Mouse (Mus musculus) left cerebral cortex, adult 8-10 months (tissue): ENCODE results near the gene Gm11937. TPM values are rescaled to one million over a fixed set of nuclear protein-coding genes. Genes with fewer than 3 reads are reported as not detected.
"Not testable (repeated sequence)": the region's sequence is repeated elsewhere in the genome, so short reads cannot be mapped to it uniquely, and the experiment has no call there.

ENCODE experiments used
- DNase-seq, 2 experiments: peaks; one replicate each; pipeline ENCODE4 v3.0.0; 2022; ENCODE audit warnings: low spot score in 2 of 2
- total RNA-seq, 4 experiments: library from RNA; stranded (reverse); gene quantifications; 2 replicates each; pipeline ENCODE4 v1.2.4; 2022

Gene Gm11937
- total RNA-seq: not detected

DNA sequence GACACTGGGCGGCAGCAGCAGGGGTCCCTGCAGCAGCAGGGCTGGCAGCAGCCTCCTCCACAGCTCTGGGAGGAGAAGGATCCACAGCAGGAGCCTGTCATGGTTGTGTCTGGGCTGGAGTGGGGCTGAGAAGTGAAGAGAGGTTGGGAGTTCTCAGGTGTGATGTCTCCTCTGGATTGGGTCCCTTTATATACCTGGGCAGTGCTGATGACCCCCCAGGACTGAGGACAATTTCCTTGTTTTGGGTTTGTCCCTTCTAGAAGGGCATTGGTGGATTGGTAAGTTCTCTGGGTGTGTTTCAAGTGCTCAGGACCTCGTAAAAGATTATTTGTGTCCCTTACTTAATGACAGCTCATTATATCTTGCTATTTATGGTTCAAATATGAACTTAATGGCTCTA lies at the start of gene Gm11937:
Gm11937 (minus strand) TSS at position 101 of the 400 bp plus-strand sequence.
- DNase-seq: not testable (repeated sequence)

DNA sequence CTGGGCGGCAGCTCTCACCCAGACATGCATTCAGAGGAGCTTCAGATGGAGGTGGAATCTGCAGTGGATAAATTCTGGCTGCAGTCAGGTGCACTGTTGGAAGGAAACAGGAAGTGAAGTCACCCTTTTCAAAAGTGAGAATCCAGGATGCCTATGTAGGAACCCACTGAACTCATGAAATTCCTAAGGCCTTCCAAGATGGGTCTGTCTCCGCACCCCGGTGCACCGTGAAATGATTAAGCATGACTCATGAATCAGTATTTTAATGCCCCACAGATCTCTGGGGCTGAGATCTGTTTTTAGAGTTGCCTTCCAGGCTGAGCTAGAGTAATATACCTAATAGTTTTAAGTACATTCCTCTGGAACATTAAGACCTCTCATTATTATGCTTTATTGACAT lies 49.3 kb upstream of the Gm11937 start:
- no peak for DNase-seq

DNA sequence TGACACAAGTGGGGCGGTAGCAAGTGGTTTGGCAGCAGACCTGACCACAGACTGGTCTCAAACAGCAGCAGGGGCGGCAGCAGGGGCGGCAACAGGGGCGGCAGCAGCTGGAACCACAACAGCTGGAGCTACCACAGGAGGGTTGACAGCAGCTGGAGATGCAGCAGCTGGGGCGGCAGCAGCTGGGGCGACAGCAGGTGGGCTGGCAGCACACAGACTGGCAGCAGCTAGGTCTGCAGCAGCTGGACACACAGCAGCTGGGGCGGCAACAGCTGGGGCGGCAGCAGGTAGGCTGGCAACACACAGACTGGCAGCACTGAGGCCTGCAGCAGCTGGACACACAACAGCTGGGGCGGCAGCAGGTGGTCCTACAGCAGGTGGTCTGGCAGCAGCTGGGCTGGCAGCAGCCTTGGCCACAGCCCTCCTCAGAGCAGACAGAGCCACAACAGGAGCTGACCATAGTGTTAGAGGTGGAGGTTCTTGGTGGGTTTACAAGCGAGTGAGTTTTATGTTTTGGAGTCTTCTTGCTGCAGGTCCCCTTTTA lies 48.5 kb upstream of the Gm11937 start, which contains the start of gene Gm11563:
Gm11563 (minus strand) TSS at position 494 of the 544 bp plus-strand sequence.
- not testable (repeated sequence) for DNase-seq

- DNase-seq: no peak
Measured at GRCm38 (mm10) chr11:99657051-99657450, 47.1 kb upstream of the Gm11937 start.

DNA sequence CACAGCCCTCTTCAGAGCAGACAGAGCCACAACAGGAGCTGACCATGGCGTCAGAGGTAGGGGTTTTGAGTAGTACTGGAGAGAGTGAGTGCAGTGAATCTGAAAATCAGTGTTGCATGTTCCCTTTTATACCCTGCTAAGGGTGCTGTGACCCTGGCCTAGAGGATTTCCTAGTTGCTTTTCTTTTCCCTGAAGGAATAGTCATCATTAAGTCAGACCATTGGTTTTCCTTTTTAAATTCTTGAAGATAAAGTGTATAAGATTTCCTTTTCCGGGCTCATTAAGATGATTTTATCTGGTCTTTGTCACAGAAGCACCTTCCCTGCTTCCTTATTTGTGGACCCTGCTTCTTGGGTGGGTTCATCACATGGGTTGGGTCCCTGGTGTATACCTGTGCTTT lies 40.1 kb upstream of the Gm11937 start, which contains the start of gene Gm11555:
Gm11555 (minus strand) TSS at position 101 of the 400 bp plus-strand sequence.
- DNase-seq: no peak

DNA sequence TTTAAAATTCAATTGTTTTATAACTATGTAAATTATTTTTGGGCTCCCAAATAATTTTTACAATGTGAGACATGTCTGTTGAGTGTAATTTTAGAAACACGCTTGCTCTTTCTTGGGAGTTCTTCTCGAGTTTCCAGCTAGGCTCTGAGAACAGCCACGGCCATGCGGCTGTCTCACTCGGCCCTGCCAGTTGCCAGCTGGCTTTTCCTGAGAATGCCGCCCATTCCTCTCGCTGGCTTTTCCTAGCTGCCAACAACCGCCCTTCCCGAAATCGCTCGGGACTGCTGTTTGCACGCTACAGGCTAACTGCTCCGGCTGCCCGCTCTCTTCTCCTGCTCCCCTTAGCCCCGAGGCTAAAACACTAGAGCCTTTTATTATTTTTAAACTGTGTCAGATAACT lies 36.5 kb upstream of the Gm11937 start:
- DNase-seq: no peak

- DNase-seq: no peak
Measured at GRCm38 (mm10) chr11:99644351-99644750, 34.4 kb upstream of the Gm11937 start.

- not testable (repeated sequence) for DNase-seq
Measured at GRCm38 (mm10) chr11:99643635-99644139, 33.7 kb upstream of the Gm11937 start, which contains the start of gene Krtap4-7. Gene Krtap4-7 (minus strand): TSS chr11:99644089.

DNA sequence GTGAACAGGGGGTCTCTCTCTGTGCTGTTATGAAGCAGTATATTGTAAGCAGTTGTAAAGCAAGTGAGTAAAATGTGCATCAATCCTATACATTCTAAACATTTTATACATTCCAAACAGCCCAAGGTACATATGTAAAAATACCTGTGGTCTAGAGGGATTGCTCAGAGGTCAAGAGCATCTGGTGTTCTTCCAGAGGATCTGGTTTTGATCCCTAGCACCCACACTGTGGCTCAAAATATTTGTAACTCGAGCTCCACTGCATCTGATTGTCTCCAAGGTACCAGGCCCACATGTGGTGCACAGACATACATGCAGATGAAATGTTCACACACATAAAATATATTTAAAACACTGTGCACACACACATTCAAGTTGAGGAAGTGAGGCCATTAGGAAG lies 30.9 kb upstream of the Gm11937 start:
- DNase-seq: no peak

DNA sequence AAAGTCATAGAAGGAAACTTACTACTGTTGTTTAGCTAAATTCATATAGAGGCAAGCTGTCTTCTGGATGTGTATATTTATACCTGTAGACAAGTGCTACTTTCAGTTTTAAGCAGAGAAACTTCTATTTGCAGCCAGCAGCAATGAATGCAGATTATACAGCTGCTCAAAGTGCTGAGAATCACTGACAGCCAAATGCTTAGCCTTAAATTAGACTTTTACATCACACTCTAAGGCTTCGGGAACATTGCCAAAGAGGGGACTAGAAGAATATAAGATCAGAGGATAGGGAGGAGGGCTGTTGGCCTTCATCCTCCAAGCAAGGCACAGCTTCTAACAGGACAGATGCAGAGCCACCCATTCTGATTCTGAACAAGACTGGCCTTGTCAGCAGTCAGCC lies 27.1 kb upstream of the Gm11937 start:
- no peak for DNase-seq

- DNase-seq: no peak
Measured at GRCm38 (mm10) chr11:99634653-99635134, 24.7 kb upstream of the Gm11937 start, which contains the start of gene Krtap4-2. Gene Krtap4-2 (minus strand): TSS chr11:99635084.

GRCm38 (mm10) chr11:99633293-99633692 lies 23.3 kb upstream of the Gm11937 start:
- DNase-seq: peak in 1 of 2 experiments; percentile 17

DNA sequence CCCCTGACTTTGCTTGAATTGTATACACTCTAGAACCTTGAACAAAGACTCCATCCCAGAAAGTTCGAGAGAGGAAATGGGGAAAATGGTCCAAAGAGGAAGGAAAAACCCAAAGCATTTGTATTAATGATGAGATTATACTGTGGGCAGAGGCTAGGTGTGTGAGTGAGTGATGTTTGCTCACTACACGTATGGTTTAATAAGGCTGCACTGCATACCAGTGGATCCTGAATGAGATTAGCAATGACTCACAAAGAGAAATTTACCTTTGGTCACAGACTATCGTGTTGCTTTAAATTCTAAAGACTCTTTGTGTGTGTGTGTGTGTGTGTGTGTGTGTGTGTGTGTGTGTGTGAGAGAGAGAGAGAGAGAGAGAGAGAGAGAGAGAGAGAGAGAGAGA lies 20.9 kb upstream of the Gm11937 start:
- DNase-seq: no peak

GRCm38 (mm10) chr11:99628138-99628537 lies 18.1 kb upstream of the Gm11937 start, which contains the start of gene Krtap4-1:
Gene Krtap4-1 (minus strand): TSS chr11:99628238.
- DNase-seq: no peak

GRCm38 (mm10) chr11:99620335-99620734 lies 10.3 kb upstream of the Gm11937 start, which contains the start of gene Gm11562:
Gene Gm11562 (minus strand): TSS chr11:99620435.
- no peak for DNase-seq

DNA sequence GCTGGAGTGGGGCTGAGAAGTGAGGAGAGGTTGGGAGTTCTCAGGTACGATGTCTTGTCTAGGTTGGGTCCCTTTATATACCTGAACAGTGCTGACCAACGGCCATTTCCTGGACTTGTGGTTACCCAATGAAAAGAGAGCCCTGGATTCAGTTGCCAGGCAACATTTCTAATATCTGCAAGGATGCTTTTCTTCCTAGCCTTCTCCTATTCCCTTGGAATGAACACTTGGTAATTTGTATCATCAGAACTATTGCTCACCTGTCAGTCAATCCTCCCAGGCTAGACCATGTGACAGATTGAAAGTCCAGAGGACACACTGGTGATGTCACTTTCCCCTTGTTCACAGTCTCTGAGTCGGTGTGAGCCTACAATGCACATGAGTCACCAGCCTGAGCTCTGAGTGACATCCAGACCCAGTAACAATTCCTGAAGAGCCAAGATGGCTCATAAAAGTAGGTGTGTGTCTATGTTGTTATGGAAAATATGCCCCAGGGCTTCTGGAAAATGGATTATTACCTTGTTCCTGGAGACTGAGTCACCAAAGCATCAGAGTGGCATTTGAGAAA lies 4.9 kb upstream of the Gm11937 start, which contains the start of gene Krtap2-4:
Krtap2-4 (minus strand) TSS at position 51 of the 568 bp plus-strand sequence.
- no peak for DNase-seq

GRCm38 (mm10) chr11:99609126-99609525 lies 863 bp downstream of the Gm11937 start:
- DNase-seq: peak in 1 of 2 experiments; percentile 64

DNA sequence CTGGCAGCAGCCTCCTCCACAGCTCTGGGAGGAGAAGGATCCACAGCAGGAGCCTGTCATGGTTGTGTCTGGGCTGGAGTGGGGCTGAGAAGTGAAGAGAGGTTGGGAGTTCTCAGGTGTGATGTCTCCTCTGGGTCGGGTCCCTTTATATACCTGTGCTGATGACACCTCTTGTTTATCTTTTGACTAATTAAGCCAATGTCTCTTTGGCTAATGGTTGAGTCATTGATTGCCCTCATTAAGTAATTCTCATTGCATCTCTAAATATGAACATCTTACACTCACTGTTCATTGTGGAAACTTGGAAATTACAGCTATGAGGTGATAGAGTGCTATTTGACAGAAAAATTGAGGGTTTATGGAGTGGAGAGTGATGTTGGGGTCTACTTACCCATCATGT lies 6.8 kb downstream of the Gm11937 start, which contains the start of gene Gm11938:
Gm11938 (minus strand) TSS at position 101 of the 400 bp plus-strand sequence.
- DNase-seq: not testable (repeated sequence)

GRCm38 (mm10) chr11:99597742-99598141 lies 12.2 kb downstream of the Gm11937 start, which contains the start of gene Krtap9-3:
Gene Krtap9-3 (minus strand): TSS chr11:99598105.
- DNase-seq: not testable (repeated sequence)

DNA sequence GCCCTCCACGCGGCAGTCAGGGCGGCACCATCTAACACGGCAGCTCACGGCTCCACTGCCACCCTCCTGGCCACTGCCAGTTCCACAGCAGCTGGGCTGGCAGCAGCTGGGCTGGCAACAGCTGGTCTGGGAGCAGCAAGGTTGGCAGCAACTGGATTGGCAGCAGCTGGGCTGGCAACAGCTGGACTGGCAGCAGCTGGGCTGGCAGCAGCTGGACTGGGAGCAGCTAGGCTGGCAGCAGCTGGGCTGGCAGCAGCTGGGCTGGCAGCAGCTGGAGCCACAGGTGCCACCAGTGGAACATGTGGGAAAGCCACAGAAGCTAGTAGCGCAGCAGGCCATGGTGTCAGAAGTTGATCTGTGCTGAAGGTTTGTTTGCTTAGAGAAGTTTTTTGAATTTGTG lies 19.0 kb downstream of the Gm11937 start, which contains the start of gene Krtap1-3:
Krtap1-3 (minus strand) TSS at position 359 of the 400 bp plus-strand sequence.
- no peak for DNase-seq

- DNase-seq: no peak
Measured at GRCm38 (mm10) chr11:99585096-99585495, 24.9 kb downstream of the Gm11937 start.

GRCm38 (mm10) chr11:99583245-99583704 lies 26.7 kb downstream of the Gm11937 start, which contains the start of gene Krtap1-4:
Gene Krtap1-4 (minus strand): TSS chr11:99583654.
- no peak for DNase-seq
